Mouse (Mus musculus): ENCODE data around the gene Tecpr2.

GRCm38 (mm10) chr12:110985141-110985540 lies 96.1 kb downstream of the Tecpr2 start:
- TF ChIP-seq POLR2A (IDR thresholded peaks at IDR 0.05; ENCODE audit: extremely low read depth, insufficient read depth, low read length), result no peak
- TF ChIP-seq CTCF (IDR thresholded peaks at IDR 0.05; ENCODE audit: extremely low read depth, insufficient read depth, low read length), result no peak

Measured in cortical plate, adult 2 months (tissue).